Mouse (Mus musculus) midbrain, embryonic 13.5 days (tissue): Measurements from ENCODE around the gene Plxdc2. TPM values are rescaled to one million over a fixed set of nuclear protein-coding genes. Genes with fewer than 3 reads are reported as not detected.
"Not testable (repeated sequence)": the region's sequence is repeated elsewhere in the genome, so short reads cannot be mapped to it uniquely, and the experiment has no call there.

Experiments
- ATAC-seq: fragments of 200-750 bp; cut with Nextera tagmentation; 2 replicates; pipeline ENCODE4 v1.8.0; 2017; ENCODE audit warnings: mild to moderate bottlenecking, moderate TSS enrichment, moderate library complexity
- H3K27ac ChIP-seq: fragments of 300-500 bp; sonication (generic); 2 replicates; pipeline ENCODE4 v1.5.1; 2015; ENCODE audit warnings: inconsistent platforms, mild to moderate bottlenecking, moderate library complexity
- H3K27me3 ChIP-seq: fragments of 300-500 bp; sonication (generic); 2 replicates; pipeline ENCODE4 v1.6.1; 2015; ENCODE audit warnings: mild to moderate bottlenecking, inconsistent platforms
- H3K36me3 ChIP-seq: fragments of 300-500 bp; sonication (generic); 2 replicates; pipeline ENCODE4 v1.6.1; 2015; ENCODE audit warnings: mild to moderate bottlenecking, inconsistent platforms
- H3K4me1 ChIP-seq: fragments of 300-500 bp; sonication (generic); replicated peaks from 2 replicates; pipeline ENCODE4 v1.6.1; 2015; ENCODE audit warnings: inconsistent platforms
- H3K4me2 ChIP-seq: fragments of 300-500 bp; sonication (generic); replicated peaks from 2 replicates; pipeline ENCODE4 v1.6.1; 2015; ENCODE audit warnings: moderate library complexity, mild to moderate bottlenecking, inconsistent platforms
- H3K4me3 ChIP-seq: fragments of 300-500 bp; sonication (generic); replicated peaks from 2 replicates; pipeline ENCODE4 v1.5.1; 2015; ENCODE audit warnings: mild to moderate bottlenecking, inconsistent platforms
- H3K9ac ChIP-seq: fragments of 300-500 bp; sonication (generic); replicated peaks from 2 replicates; pipeline ENCODE4 v1.6.1; 2015; ENCODE audit warnings: mild to moderate bottlenecking, inconsistent platforms
- H3K9me3 ChIP-seq: fragments of 300-500 bp; sonication (generic); 2 replicates; pipeline ENCODE4 v1.6.1; 2016; ENCODE audit warnings: mild to moderate bottlenecking, inconsistent platforms
- WGBS: fragments of 180-500 bp; shearing (Covaris S2); methylation state at CpG from one replicate; pipeline ENCODE4 v1.1.7; 2015; 5-methylcytosine and 5-hydroxymethylcytosine counted together
- polyA plus RNA-seq: library from polyadenylated mRNA; unstranded; fragments of >200 nt; fragmentation: Nextera tagmentation; extraction: Ambion mirVana; gene quantifications from 2 replicates; pipeline ENCODE4 v1.2.1, GENCODE M21; 2015

Plxdc2 gene
- polyA plus RNA-seq, 1 experiment from 2014 or later = 16.9 TPM

- 88% methylated on average over 6 of the region's 6 CpGs for WGBS
- no peaks in the 10 kb centered on the region for H3K4me1 ChIP-seq
- ATAC-seq = no peak
Observed at GRCm38 (mm10) chr2:16709885-16710284, 353.8 kb downstream of the Plxdc2 start.

GRCm38 (mm10) chr2:16731033-16731432 is 374.9 kb downstream of the Plxdc2 start:
- no peak overlapping the region for H3K4me2 ChIP-seq

More at GRCm38 (mm10) chr2:16709885-16710284, 353.8 kb downstream of the Plxdc2 start:
- no peaks in the 10 kb centered on the region for H3K9me3 ChIP-seq
- no peak overlapping the region for H3K27ac ChIP-seq
- H3K4me2 ChIP-seq = no peak overlapping the region
- H3K4me3 ChIP-seq = no peak overlapping the region
- H3K9ac ChIP-seq = no peak overlapping the region
- no peaks in the 10 kb centered on the region for H3K27me3 ChIP-seq
- H3K36me3 ChIP-seq = no peaks in the 10 kb centered on the region

GRCm38 (mm10) chr2:16734381-16734780 is 378.3 kb downstream of the Plxdc2 start:
- no peak overlapping the region for H3K9ac ChIP-seq
- H3K9me3 ChIP-seq = no peaks in the 10 kb centered on the region
- no peak overlapping the region for H3K4me2 ChIP-seq
- no peaks in the 10 kb centered on the region for H3K27me3 ChIP-seq
- no peak overlapping the region for H3K27ac ChIP-seq
- ATAC-seq = no peak
- 98% methylated on average over 2 of the region's 2 CpGs for WGBS
- no peak overlapping the region for H3K4me3 ChIP-seq
- no peaks in the 10 kb centered on the region for H3K4me1 ChIP-seq
- H3K36me3 ChIP-seq = no peaks in the 10 kb centered on the region

More at GRCm38 (mm10) chr2:16731033-16731432, 374.9 kb downstream of the Plxdc2 start:
- WGBS = 92% methylated on average over 5 of the region's 5 CpGs
- Histone ChIP-seq H3K9me3 (no peaks in the 10 kb centered on the region), H3K27me3 (no peaks in the 10 kb centered on the region), H3K9ac (no peak overlapping the region), H3K4me1 (no peaks in the 10 kb centered on the region), H3K36me3 (no peaks in the 10 kb centered on the region), H3K4me3 (no peak overlapping the region), H3K27ac (no peak overlapping the region)
- no peak for ATAC-seq

- H3K36me3 ChIP-seq = no peaks in the 10 kb centered on the region
- no peak for ATAC-seq
- no peak overlapping the region for H3K9ac ChIP-seq
- H3K4me2 ChIP-seq = no peak overlapping the region
- H3K9me3 ChIP-seq = no peaks in the 10 kb centered on the region
- no peaks in the 10 kb centered on the region for H3K27me3 ChIP-seq
- WGBS = 61% methylated on average over 8 of the region's 8 CpGs
- H3K27ac ChIP-seq = no peak overlapping the region
- no peak overlapping the region for H3K4me3 ChIP-seq
- 0 out of 2 replicates have a peak, but pooled peaks cover 4% of the 10 kb centered on the region for H3K4me1 ChIP-seq
Observed at GRCm38 (mm10) chr2:16738241-16738640, 382.1 kb downstream of the Plxdc2 start.

GRCm38 (mm10) chr2:16741813-16742212 is 385.7 kb downstream of the Plxdc2 start:
- Histone ChIP-seq H3K36me3 (no peaks in the 10 kb centered on the region), H3K27me3 (no peaks in the 10 kb centered on the region), H3K4me3 (no peak overlapping the region), H3K4me2 (no peak overlapping the region), H3K4me1 (0 out of 2 replicates have a peak, but pooled peaks cover 4% of the 10 kb centered on the region), H3K27ac (no peak overlapping the region), H3K9ac (no peak overlapping the region), H3K9me3 (no peaks in the 10 kb centered on the region)
- 45% methylated on average over 3 of the region's 3 CpGs for WGBS
- ATAC-seq = no peak

- 77% methylated on average over 3 of the region's 3 CpGs for WGBS
- H3K27ac ChIP-seq = no peak overlapping the region
- no peaks in the 10 kb centered on the region for H3K27me3 ChIP-seq
- no peaks in the 10 kb centered on the region for H3K9me3 ChIP-seq
- H3K4me2 ChIP-seq = no peak overlapping the region
- no peaks in the 10 kb centered on the region for H3K36me3 ChIP-seq
- H3K4me1 ChIP-seq = 0 out of 2 replicates have a peak, but pooled peaks cover 4% of the 10 kb centered on the region
- H3K4me3 ChIP-seq = no peak overlapping the region
- no peak overlapping the region for H3K9ac ChIP-seq
- ATAC-seq = no peak
Observed at GRCm38 (mm10) chr2:16743568-16743967, 387.5 kb downstream of the Plxdc2 start.

- H3K27me3 ChIP-seq = no peaks in the 10 kb centered on the region
- no peaks in the 10 kb centered on the region for H3K4me1 ChIP-seq
- H3K27ac ChIP-seq = no peak overlapping the region
- WGBS = 81% methylated on average over 4 of the region's 4 CpGs
- 0 out of 2 replicates have a peak, but pooled peaks have one; percentile 24 for ATAC-seq
- no peaks in the 10 kb centered on the region for H3K9me3 ChIP-seq
- no peak overlapping the region for H3K4me3 ChIP-seq
- H3K4me2 ChIP-seq = no peak overlapping the region
- no peak overlapping the region for H3K9ac ChIP-seq
- no peaks in the 10 kb centered on the region for H3K36me3 ChIP-seq
Observed at GRCm38 (mm10) chr2:16749302-16749909, 393.3 kb downstream of the Plxdc2 start.

GRCm38 (mm10) chr2:16757158-16757557 is 401.1 kb downstream of the Plxdc2 start:
- ATAC-seq = no peak
- no peak overlapping the region for H3K9ac ChIP-seq
- H3K36me3 ChIP-seq = no peaks in the 10 kb centered on the region
- no peaks in the 10 kb centered on the region for H3K4me1 ChIP-seq
- no peaks in the 10 kb centered on the region for H3K27me3 ChIP-seq
- no peak overlapping the region for H3K4me2 ChIP-seq
- WGBS = 89% methylated on average over 2 of the region's 2 CpGs
- H3K9me3 ChIP-seq = no peaks in the 10 kb centered on the region
- H3K27ac ChIP-seq = no peak overlapping the region
- no peak overlapping the region for H3K4me3 ChIP-seq

GRCm38 (mm10) chr2:16759766-16760165 is 403.7 kb downstream of the Plxdc2 start:
- WGBS = 92% methylated on average over 2 of the region's 2 CpGs
- no peak overlapping the region for H3K27ac ChIP-seq
- no peaks in the 10 kb centered on the region for H3K4me1 ChIP-seq
- no peaks in the 10 kb centered on the region for H3K36me3 ChIP-seq
- H3K9ac ChIP-seq = no peak overlapping the region
- no peak for ATAC-seq
- no peaks in the 10 kb centered on the region for H3K9me3 ChIP-seq
- no peak overlapping the region for H3K4me3 ChIP-seq
- no peak overlapping the region for H3K4me2 ChIP-seq
- H3K27me3 ChIP-seq = no peaks in the 10 kb centered on the region

- H3K27ac ChIP-seq, H3K36me3 ChIP-seq, H3K9ac ChIP-seq, H3K4me1 ChIP-seq, H3K27me3 ChIP-seq, H3K4me3 ChIP-seq, H3K4me2 ChIP-seq, H3K9me3 ChIP-seq, ATAC-seq: not testable (repeated sequence)
- over 99% methylated on average over 5 of the region's 7 CpGs for WGBS
Observed at GRCm38 (mm10) chr2:16769149-16769548, 413.0 kb downstream of the Plxdc2 start.

- Histone ChIP-seq H3K27ac (no peak overlapping the region), H3K4me1 (0 out of 2 replicates have a peak, but pooled peaks cover 10% of the 10 kb centered on the region), H3K9ac (no peak overlapping the region), H3K4me2 (no peak overlapping the region), H3K36me3 (no peaks in the 10 kb centered on the region), H3K27me3 (no peaks in the 10 kb centered on the region), H3K9me3 (no peaks in the 10 kb centered on the region), H3K4me3 (no peak overlapping the region)
- 27% methylated on average over 1 of the region's 1 CpGs for WGBS
- no peak for ATAC-seq
Observed at GRCm38 (mm10) chr2:16773398-16774113, 417.5 kb downstream of the Plxdc2 start.

- Histone ChIP-seq H3K9ac (no peak overlapping the region), H3K27ac (no peak overlapping the region)
Observed at GRCm38 (mm10) chr2:16774114-16774433, 418.0 kb downstream of the Plxdc2 start.

More at GRCm38 (mm10) chr2:16774114-16774433, 418.0 kb downstream of the Plxdc2 start:
- Histone ChIP-seq H3K9me3 (no peaks in the 10 kb centered on the region), H3K4me2 (no peak overlapping the region), H3K4me1 (0 out of 2 replicates have a peak, but pooled peaks cover 10% of the 10 kb centered on the region), H3K27me3 (no peaks in the 10 kb centered on the region), H3K36me3 (no peaks in the 10 kb centered on the region), H3K4me3 (no peak overlapping the region)
- no peak for ATAC-seq
- 76% methylated on average over 3 of the region's 3 CpGs for WGBS
